Mouse (Mus musculus) megakaryocyte progenitor cell, adult 5-6 weeks (primary cell): ENCODE results near the gene Ssna1. TPM values are rescaled to one million over a fixed set of nuclear protein-coding genes. Genes with fewer than 3 reads are reported as not detected.

Experiments used
- ATAC-seq: replicated peaks from 2 replicates; pipeline ENCODE4 v1.8.0; 2016; ENCODE audit warnings: mild to moderate bottlenecking, moderate TSS enrichment, inconsistent platforms; ENCODE audit not compliant: poor library complexity
- total RNA-seq, 2 experiments: library from RNA; stranded (forward) in 1 of 2; stranded (reverse) in 1 of 2; fragments of 157-497, 149-512 nt in 1 of 2; fragments of 200-1000 nt in 1 of 2; gene quantifications; 2 replicates each; pipeline versions ENCODE4 v1.2.3 to v1.2.4; 2015 to 2017

The Ssna1 gene
- total RNA-seq, 2 experiments from 2014 or later: 92.7 to 136 TPM

DNA sequence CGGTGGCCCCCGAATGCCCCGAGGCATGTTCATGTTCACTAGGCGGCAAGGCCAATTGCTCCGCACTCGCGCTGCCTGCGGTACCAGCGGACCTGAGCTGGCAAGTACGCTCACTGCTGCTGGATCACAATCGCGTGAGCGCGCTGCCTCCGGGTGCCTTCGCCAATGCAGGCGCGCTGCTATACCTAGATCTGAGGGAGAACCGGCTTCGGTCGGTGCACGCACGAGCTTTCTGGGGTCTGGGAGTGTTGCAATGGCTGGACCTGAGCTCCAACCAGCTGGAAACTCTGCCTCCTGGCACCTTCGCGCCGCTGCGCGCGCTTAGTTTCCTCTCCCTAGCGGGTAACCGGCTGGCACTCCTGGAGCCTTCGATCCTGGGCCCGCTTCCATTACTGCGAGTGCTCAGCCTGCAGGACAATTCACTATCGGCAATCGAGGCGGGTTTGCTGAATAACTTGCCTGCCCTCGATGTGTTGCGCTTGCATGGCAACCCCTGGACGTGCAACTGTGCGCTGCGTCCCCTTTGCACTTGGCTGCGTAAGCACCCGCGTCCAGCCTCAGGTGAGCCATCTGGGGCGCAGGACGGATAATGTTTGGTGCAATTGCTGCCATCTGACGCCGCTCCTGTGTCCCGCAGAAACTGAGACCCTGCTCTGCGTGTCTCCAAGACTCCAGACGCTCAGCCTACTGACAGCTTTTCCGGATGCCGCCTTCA is 18.0 kb upstream of the Ssna1 start:
- ATAC-seq: no peak

DNA sequence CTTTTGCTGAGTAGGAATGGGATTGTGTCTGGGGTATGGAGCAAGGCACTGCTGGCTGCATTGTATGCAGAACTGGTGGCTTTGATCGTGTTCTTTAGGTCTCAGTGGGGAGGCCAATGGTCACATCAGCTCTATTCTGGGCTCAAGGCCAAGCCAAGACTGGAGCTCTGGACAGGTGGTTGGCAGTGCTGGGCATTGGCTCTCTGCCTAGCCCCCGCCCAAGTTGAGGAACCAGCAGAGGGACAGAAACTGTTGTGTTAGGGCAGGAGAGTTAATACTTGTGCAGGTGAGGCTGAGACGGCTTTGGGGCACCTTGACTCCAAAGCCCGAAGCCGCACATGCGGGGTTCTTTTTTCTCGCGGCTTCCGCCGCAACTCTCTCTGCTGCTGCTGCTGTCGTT is 17.4 kb upstream of the Ssna1 start, which contains the start of gene Lrrc26:
Lrrc26 (plus strand) TSS at position 265 of the 400 bp plus-strand sequence.
- ATAC-seq: no peak

DNA sequence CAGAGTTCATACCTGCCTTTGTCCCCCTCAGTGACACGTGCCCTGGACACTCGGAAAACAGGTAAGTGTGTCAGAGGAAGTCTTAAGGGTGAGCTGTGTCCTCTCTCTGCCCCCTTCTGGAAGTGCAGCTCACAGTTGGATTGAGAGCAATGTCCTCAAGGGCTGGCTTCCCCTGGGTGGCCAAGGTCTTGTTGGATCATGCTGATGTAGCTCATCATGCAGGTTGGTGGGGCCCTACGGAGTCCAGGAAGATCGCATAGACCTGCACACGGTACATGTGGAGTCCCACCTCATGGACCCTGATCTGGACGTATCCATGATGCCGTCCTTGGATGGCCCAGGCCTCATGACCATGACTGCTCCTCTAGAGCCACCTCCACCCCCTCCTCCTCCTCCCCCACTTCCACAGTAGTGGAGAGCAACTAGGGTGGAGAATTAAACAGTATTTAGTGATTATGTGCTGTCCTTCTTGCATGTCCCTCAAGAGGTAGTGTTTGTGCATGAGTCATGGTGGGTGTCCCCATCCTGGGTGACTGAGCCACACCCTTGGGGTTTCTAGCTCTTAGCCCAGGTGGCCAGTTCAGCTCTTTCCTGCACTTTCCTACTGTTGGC is 16.6 kb upstream of the Ssna1 start:
- no peak for ATAC-seq

DNA sequence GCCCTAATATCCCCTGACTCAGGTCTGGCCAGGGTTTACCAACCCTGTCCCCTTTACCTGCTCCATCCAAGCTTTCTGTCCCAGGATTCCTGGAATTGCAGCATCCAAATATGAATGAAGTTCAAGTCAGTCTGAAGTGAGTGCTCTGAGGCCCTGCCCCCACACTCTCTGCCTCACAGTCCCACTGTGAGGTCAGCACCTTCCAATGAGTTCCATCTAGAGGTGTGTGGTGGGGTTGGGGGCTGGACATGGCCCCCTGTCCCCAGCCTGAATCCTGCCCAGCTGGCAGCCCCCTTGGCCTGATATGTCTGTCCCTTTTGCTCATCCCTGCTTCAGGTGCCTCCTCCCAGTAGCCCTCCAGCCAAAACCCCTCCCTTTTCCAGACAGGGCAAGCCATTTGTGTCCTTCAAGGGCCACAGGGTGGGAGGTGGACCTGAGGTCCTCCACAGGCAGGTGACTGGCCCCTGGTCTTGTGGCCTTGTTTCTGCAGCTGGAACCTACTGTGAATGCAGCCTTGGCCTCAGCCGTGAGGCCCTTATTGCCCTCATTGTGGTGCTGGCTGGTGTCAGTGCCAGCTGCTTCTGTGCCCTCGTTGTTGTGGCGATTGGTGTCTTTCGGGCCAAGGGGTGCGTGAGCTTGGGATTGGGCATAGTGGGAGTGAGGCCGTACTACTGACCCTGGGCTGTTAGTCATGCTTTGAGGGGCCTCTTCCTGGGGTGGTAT is 15.8 kb upstream of the Ssna1 start, which contains the start of gene Tmem210:
Tmem210 (plus strand) TSS at position 219 of the 723 bp plus-strand sequence.
- no peak for ATAC-seq

DNA sequence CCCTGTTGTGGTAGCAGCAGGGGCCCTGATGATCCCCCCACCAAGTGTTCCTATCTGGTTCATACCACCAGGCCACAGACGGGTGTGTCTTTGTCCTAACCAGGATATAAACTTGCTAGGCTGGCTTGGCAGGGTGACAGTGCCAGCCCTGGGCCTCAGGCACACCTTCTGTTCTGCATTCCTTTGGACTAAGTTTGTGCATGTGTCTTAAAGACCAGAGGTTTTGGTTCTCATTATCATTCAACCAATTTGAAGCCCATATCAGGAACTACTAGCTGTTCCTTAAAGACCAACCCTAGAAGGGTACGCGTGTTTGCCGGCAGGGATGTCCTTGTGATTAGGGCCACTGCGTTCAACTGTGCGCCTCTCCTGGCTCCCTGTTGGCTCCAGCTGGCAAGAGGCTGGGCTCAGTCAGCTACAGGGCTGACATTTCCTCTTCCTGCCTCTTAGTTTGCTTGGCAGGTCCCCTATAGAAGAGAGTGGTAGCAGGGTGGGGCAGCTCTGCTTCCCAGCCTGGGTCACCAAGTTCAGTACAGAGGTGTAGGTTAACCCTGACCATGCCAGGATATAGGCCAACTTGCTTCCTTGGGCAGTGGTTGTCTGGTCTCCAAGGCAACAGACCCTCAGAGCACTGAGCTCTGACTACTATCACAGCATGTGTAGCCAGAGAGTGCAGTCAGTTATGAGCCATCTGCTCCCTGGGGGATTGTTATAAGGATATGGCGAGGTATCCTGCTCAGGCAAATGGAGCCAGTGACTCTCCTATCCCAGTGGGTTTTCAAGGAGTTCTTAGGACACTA is 14.8 kb upstream of the Ssna1 start:
- ATAC-seq: peak; percentile 76

DNA sequence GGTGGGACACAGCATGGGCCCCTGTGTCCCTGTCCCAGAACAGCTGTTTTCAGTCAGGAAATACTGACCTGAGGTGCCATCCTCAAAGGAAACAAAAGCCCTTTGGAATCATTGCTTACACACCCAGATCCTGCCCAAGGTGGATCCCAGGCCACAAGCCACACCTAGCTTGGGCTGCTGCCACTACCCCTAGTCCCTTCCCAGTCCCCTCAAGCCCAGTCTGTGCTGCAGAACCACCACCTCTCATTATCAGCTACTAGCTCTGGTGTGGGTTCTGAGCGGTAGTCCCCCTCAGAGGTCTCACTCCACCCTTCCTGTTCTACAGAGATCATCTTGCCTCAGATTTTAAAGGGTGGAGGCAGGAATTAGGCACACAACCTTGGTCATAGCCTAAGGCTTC is 14.1 kb upstream of the Ssna1 start:
- peak; percentile 48 for ATAC-seq

DNA sequence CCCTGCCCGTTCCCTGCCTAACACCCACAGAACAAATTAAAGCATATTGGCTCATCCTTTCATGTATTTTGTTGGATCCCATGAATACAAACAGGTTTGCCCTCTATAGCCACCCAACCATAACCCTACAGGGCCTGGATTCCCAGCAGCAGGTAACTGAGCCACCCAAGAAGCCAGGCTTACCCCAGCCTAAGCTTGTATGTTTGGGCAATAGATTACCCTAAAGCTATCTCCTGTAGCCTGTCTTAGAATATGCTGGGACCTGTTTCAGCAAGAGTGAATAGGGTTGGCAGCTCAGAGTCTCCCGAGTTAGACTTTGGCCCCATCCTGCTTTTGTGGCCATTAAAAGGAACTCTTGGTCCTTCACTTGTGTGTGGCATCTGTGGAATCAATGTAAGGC is 13.3 kb upstream of the Ssna1 start:
- ATAC-seq: no peak

DNA sequence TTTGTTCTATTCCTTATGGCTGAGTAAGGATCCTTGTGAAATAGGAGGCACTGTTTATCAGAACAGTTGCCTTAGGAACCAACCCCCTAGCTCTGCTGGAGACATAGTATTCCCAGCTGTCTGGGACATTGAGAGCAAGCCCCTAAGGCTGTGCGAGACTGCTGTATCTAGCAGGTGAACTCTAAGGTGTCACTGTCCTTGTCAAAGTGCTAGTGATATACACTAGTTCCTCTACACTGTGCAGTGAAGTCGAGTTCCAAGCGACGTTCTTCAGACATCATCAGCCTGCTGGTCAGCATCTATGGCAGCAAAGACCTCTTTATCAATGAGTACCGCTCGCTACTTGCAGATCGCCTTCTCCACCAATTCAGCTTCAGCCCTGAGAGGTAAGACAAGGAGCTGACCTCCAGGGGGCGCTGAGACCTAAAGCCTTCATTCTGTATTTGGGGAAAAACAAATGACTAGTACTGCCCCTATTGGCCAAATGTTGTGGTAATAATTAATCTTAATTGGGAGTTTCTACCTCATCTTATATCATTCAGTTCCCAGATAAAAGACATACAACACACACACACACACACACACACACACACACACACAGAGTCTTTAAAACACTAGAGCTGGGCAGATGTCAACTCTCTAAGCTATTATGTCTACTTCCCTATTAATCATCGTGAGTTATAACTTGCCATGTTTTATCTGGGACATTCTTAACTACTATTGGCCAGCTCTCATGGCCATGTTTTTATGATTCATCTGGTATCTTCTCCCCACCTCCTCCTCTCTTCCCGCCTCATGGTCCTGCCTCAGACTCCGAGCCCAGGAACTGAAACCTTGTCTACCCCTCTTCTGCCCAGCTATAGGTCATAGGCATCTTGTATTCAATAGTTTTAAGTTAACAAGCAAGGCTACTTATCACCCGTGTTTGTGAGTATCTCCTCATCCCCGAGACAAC is 7.0 kb upstream of the Ssna1 start:
- peak; percentile 99 for ATAC-seq

DNA sequence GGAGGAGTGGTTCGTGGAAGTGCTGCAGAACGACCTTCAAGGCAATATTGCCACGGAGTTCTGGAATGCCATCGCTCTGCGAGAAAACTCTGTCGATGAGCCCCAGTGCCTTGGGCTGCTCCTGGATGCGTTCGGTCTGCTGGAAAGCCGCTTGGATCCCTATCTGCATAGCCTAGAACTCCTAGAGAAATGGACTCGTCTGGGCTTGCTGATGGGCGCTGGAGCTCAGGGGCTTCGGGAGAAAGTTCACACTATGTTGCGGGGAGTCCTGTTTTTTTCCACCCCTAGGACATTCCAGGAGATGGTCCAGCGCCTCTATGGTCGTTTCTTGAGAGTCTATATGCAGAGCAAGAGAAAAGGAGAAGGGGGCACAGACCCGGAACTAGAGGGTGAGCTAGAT is 772 bp upstream of the Ssna1 start:
- ATAC-seq: no peak

DNA sequence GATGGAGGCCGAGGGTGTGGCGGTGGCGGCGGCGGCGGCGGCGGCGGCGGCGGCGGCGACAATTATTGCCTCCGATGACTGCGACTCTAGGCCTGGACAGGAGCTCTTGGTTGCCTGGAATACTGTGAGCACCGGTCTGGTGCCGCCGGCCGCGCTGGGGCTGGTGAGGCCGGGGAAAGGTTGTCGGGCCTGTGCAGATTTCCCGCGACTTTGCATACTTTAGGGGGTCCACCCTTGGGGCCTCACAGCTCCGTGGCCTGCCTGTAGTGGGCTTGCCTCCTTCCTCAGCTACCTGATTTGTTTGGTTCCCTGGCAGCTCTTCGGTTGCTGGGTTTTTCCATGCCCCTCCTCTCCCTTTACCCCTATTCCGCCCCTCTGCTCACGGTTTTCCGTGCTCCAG is 277 bp upstream of the Ssna1 start:
- no peak for ATAC-seq

DNA sequence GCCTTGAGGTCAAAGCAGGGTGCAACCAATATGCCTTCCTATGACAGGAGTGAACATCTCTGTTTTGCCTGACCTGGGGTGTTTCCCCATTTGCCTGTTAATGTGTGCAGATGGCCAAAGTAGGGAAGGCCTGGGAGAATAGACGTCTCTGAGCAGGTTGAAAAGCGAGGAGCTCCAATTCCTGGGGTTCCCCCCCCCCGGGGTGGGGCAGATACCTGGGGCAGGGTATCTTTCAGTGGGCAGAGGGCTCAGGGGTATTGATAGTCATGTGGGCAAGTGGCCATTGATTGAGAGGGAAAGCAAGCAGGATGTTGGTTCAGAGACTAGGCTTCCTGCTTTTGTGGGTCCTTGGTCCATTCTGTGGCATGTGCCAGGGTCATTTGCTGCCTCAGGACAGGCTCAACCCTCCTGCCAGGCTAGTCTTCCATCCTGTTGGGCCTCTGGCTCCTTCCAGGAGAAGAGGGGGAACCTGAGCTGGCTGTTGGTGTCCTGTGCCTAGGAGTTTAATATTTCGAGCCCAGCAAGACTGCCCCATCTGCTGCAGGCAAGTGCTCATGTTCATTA is 4.4 kb downstream of the Ssna1 start:
- no peak for ATAC-seq

DNA sequence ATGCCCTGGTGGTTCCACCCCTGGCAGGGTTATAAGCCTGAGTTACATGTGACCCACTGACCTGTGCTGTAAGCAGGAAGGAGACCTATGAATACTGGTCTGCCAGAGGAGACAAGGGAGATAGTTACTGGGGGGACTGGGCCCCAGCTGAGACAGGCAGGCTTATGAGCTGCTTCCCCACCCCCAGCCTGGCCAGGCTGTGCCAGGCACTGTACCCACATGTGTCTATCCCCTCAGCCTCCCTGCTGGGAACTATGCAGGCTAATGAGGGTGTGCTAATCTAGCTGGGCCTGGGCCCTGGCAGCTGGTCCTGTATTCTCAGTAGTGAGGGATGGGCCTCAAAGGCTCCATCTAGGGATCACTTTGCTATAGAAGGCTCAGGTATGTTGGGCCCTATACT is 5.0 kb downstream of the Ssna1 start:
- ATAC-seq: no peak

DNA sequence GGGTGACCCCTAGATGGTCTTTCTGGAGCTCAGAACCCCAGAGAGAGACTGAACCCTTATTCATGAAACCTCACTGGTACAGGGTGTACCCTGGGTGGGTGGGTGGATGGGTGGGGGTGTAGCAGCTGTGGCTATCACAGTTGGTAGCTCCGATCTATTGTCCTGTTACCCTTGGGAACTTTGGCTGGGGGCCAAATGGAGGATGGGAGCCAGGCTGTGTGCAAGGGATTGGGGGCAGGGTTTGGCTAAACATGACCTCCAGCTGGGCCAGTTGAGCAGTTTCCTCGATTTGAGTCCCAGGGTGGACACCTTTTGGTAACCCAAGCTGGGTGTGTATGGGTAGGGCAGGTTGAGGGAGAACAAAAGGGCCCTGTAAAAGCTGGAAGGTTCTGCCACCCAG is 5.5 kb downstream of the Ssna1 start:
- no peak for ATAC-seq

DNA sequence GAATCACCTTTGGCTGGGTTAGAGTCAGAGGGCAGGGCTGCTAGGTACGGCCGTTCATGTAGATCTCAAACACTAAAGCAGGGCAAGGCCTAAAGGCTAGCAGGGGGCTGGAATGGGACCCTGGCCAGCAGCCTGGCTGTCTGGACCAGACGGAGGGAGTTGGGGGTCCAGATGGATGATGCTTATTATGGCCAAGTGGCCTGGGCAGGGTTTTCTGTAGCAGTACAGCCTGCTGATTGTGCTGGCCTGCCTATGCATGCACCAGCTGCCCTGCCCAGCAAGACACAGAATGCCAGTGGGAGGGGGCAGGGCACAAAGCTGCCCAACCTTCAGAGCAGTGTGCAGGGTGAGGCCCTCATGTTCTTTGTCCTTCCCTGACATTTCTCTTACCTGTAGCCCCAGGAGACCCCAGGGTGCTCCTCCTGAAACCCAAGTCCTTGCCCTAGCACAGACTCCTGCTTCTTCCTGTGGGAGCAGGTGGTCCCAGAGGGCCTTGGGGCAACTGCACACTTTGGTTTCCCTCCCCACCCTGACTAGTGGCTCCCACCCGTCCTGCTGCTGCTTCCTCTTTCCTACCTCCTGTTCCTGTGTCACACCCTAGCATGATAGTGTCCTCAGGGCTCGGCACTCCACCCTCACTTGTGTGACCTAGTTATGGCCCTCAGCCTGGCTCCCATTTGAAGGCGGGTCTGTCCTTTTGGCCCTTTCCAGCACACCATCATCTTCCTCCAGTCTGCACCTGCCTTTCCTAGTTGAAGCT is 6.2 kb downstream of the Ssna1 start:
- ATAC-seq: peak; percentile 41

DNA sequence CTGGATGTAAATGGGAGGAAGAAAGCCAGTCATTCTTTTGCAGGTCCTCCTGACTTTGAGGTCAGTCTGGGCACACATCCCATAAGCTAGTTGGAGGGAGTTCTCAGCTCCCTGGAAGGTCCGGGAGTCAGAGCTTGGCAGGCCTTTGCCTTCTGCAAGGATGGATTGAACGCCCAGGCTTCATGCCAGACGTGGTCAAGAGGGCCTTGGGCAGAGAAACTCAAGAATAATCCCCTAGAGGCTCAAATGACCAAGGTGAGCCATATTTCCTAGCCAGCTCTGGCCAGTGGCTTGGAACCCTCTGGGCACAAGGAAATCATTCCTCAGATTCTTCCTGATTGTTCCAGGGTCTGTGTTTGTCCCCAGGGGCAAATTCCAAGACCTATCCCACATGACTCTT is 7.4 kb downstream of the Ssna1 start:
- no peak for ATAC-seq

DNA sequence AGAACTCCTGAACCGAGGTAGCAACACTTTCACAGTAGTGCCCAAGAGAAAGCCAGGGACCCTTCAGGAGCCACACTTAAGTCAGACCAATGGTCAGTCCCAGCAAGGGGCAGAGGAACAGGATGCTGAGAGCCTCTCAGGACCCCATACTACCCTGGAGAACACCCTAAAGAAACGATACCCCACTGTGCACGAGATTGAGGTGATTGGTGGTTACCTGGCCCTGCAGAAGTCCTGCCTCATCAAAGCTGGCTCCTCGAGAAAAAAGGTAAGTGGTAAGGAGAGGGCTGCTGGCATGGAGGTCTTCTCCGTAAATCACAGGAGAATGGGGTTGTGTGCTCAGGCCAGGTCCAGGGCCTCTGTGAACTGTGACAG is 8.0 kb downstream of the Ssna1 start:
- ATAC-seq: no peak

DNA sequence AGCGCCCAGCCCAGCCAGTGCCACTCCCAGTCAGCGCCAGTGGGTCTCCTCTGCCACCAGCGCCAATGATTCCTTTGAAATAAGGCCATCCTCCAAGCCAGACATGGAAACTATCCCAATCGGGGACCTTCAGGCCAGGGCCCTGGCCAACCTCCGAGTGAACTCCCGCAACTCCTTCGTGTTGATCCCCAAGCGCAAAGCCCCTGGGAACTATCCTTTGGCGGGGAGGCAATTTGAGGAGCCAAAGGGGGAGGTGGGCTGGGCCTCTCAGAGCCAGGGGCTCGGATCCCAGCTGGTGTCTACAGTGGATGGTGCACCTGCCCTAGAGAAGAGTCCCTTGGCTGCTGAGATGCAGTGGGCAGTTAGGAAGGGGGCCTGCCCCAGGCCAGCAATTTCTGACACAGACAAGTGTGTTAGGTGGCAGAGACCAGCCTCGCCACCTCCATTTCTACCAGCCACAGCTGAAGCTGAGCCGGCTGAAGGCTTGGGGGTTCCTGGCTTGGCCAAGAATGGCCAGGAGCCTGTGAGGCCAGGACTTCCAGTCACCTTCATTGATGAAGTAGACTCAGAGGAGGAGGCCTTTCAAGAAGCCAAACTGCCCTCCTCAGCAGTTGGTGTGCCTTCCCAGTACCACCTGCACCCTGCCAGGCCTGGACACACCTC is 8.5 kb downstream of the Ssna1 start:
- no peak for ATAC-seq

DNA sequence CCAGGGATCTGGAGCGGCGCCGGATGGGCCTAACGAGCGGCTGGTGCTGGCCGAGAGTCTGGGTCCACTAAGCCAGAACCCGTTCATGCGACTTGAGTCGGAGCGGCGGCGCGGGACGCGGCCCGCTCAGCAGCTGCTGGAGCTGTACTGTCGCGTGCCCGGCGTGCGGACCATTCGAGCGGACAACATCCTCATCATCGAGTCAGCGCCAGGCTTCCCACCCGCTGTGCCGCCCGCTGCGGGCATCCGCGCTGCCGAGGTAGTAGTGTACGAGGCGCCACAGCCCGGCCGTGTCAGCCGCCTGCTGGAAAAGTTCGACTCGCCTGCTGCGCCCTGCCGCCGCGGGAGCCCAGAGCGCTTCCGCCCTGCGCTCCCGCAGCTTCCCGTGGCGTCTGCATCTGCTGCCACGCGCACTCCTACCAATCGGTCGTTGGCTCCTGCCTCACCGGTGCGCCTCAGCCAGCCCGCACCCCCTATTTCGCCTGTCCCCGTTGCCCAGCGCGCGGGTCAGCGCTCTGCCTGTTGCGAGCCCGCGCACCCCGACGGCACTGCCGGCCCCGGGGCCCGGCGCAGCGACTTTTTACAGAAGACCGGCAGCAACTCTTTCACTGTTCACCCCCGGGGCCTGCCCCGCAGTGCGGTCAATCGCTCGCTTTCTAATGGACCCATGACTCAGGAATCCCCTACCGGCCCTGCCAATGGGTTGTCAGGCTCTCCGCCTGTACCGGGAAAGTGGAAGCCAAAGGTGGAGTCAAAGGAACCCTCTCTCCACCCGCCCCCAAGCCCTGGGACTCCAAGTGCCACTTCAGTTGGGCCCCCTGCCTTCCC is 9.2 kb downstream of the Ssna1 start:
- ATAC-seq: peak; percentile 15
